Mouse (Mus musculus): ENCODE data around the gene Cplx2. TPM values are rescaled to one million over a fixed set of nuclear protein-coding genes. Genes with fewer than 3 reads are reported as not detected.

Gene Cplx2
- polyA plus RNA-seq, 1 experiment from 2014 or later, result 0.70 TPM

DNA sequence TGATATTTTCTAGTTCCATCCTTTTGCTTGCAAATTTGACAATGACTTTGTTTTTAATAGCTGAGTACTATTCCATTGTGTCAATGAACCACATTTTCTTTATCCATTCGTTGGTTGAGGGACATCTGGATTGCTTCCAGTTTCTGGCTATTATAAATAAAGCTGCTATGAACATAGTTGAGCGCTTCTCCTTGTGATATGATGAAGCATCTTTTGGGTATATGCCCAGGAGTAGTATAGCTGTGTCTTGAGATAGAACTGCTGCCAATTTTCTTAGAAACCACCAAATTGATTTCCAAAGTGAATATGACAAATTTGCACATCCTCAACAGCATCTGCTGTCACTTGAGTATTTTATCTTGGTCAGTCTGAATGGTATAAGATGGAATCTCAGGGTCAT, 34.7 kb downstream of the Cplx2 start:
- Histone ChIP-seq H3K4me2 (ENCODE audit: low read depth, low read length) (no peak overlapping the region), H3K9ac (ENCODE audit: low read depth, low read length) (no peak overlapping the region), H3K27me3 (ENCODE audit: control insufficient read depth, insufficient read depth, low read depth, low read length) (no peaks in the 10 kb centered on the region), H3K4me3 (ENCODE audit: low read depth, low read length) (no peak overlapping the region), H3K4me1 (ENCODE audit: control insufficient read depth, low read depth, low read length) (no peaks in the 10 kb centered on the region), H3K27ac (ENCODE audit: low read length) (no peak overlapping the region), H3K9me3 (replicated peaks; ENCODE audit: control insufficient read depth, low read length) (no peaks in the 10 kb centered on the region), H3K36me3 (ENCODE audit: control insufficient read depth, insufficient read depth) (no peaks in the 10 kb centered on the region)
- WGBS (ENCODE audit: insufficient replicate concordance), result 43% methylated on average over 2 of the region's 2 CpGs
- ATAC-seq (ENCODE audit: low read depth), result no peak

DNA sequence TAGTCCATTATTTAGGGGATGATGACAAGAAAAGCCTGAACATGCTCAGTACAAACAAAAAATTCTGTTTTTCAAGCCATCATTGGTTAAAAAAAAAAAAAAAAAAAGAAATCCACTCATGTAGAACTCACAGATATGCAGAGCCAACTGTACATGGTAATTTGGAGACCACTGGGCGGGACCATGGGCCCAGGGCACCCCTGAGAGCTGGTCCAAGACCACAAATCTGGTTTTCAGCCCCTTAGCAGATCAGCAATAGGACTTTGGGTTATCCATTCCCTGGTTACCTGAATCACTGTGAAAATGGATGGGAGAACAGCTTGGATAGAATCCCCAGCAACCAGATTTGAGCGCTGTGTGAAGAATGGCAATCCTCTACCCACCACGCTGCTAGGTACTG, 40.5 kb downstream of the Cplx2 start:
- no peaks in the 10 kb centered on the region for H3K4me1 ChIP-seq (ENCODE audit: control insufficient read depth, low read depth, low read length)
- H3K27me3 ChIP-seq (ENCODE audit: control insufficient read depth, insufficient read depth, low read depth, low read length), result no peaks in the 10 kb centered on the region
- 70% methylated on average over 3 of the region's 3 CpGs for WGBS (ENCODE audit: insufficient replicate concordance)
- H3K4me2 ChIP-seq (ENCODE audit: low read depth, low read length), result no peak overlapping the region
- H3K9ac ChIP-seq (ENCODE audit: low read depth, low read length), result no peak overlapping the region
- H3K27ac ChIP-seq (ENCODE audit: low read length), result no peak overlapping the region
- H3K9me3 ChIP-seq (replicated peaks; ENCODE audit: control insufficient read depth, low read length), result no peaks in the 10 kb centered on the region
- no peak overlapping the region for H3K4me3 ChIP-seq (ENCODE audit: low read depth, low read length)
- no peak for ATAC-seq (ENCODE audit: low read depth)
- no peaks in the 10 kb centered on the region for H3K36me3 ChIP-seq (ENCODE audit: control insufficient read depth, insufficient read depth)

DNA sequence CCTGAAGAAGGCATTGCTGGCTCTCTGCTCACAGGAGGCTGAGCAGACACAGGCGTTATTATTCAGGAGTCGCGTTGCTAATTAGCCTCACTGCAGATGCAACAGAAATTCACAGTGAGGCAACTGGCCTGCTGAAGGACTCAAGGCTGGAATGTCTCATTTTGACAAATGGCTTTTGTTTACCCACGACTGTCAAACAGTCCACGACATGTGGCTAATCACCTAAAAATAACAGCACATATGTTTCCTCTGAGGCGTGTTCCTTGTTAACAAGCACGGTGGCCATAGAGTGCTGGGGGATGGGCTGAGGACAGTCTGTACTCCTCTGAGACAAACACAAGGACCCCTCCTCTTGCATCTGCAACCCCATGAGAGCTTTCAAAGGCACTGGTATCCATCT, 41.1 kb downstream of the Cplx2 start:
- Histone ChIP-seq H3K4me2 (ENCODE audit: low read depth, low read length) (no peak overlapping the region), H3K27ac (ENCODE audit: low read length) (no peak overlapping the region), H3K4me3 (ENCODE audit: low read depth, low read length) (no peak overlapping the region), H3K27me3 (ENCODE audit: control insufficient read depth, insufficient read depth, low read depth, low read length) (no peaks in the 10 kb centered on the region), H3K9me3 (replicated peaks; ENCODE audit: control insufficient read depth, low read length) (no peaks in the 10 kb centered on the region), H3K36me3 (ENCODE audit: control insufficient read depth, insufficient read depth) (no peaks in the 10 kb centered on the region), H3K4me1 (ENCODE audit: control insufficient read depth, low read depth, low read length) (no peaks in the 10 kb centered on the region), H3K9ac (ENCODE audit: low read depth, low read length) (no peak overlapping the region)
- ATAC-seq (ENCODE audit: low read depth), result no peak
- WGBS (ENCODE audit: insufficient replicate concordance), result 15% methylated on average over 7 of the region's 7 CpGs

DNA sequence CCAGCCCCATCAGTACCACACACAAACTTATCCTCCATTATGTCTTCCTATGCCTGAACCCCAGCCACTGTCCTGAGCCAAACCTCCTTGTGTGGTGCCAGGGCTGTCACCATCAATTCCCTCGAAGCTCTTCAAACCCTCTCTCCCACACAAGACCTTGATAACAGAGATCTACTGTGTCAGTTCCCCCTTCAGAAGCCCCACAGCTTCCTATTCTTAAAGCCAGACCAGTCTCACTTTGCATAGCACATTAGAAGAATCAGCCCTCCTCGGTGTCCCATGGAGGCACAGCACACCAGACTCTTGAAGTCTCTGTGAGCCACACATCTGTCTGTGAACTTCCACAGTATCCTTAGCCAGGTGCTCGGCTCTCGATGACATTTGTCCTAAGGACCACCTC, 41.6 kb downstream of the Cplx2 start:
- H3K9ac ChIP-seq (ENCODE audit: low read depth, low read length), result no peak overlapping the region
- no peak for ATAC-seq (ENCODE audit: low read depth)
- H3K27ac ChIP-seq (ENCODE audit: low read length), result no peak overlapping the region
- H3K4me3 ChIP-seq (ENCODE audit: low read depth, low read length), result no peak overlapping the region
- no peaks in the 10 kb centered on the region for H3K4me1 ChIP-seq (ENCODE audit: control insufficient read depth, low read depth, low read length)
- no peaks in the 10 kb centered on the region for H3K36me3 ChIP-seq (ENCODE audit: control insufficient read depth, insufficient read depth)
- WGBS (ENCODE audit: insufficient replicate concordance), result 44% methylated on average over 4 of the region's 4 CpGs
- no peaks in the 10 kb centered on the region for H3K9me3 ChIP-seq (replicated peaks; ENCODE audit: control insufficient read depth, low read length)
- no peaks in the 10 kb centered on the region for H3K27me3 ChIP-seq (ENCODE audit: control insufficient read depth, insufficient read depth, low read depth, low read length)
- H3K4me2 ChIP-seq (ENCODE audit: low read depth, low read length), result no peak overlapping the region

DNA sequence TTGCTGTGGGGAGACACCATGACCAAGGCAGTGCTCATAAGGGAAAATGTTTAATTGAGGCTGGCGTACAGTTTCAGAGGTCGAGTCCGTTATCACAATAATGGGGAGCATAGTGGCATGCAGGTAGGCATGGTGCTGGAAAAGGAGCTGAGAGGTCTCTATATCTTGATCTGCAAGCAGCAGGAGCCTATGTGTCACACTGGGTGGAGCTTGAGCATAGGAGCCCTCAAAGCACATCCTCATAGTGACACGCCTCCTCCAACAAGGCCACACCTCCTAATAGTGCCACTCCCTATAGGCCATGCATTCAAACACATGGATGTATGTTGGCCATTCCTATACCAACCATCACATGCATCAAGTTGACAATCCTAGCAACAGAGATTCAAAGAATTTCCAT, 43.9 kb downstream of the Cplx2 start:
- Histone ChIP-seq H3K9ac (ENCODE audit: low read depth, low read length) (no peak overlapping the region), H3K27me3 (ENCODE audit: control insufficient read depth, insufficient read depth, low read depth, low read length) (no peaks in the 10 kb centered on the region), H3K4me3 (ENCODE audit: low read depth, low read length) (no peak overlapping the region), H3K4me1 (ENCODE audit: control insufficient read depth, low read depth, low read length) (no peaks in the 10 kb centered on the region), H3K27ac (ENCODE audit: low read length) (no peak overlapping the region), H3K4me2 (ENCODE audit: low read depth, low read length) (no peak overlapping the region), H3K9me3 (replicated peaks; ENCODE audit: control insufficient read depth, low read length) (no peaks in the 10 kb centered on the region), H3K36me3 (ENCODE audit: control insufficient read depth, insufficient read depth) (no peaks in the 10 kb centered on the region)
- 75% methylated on average over 4 of the region's 4 CpGs for WGBS (ENCODE audit: insufficient replicate concordance)
- ATAC-seq (ENCODE audit: low read depth), result no peak

DNA sequence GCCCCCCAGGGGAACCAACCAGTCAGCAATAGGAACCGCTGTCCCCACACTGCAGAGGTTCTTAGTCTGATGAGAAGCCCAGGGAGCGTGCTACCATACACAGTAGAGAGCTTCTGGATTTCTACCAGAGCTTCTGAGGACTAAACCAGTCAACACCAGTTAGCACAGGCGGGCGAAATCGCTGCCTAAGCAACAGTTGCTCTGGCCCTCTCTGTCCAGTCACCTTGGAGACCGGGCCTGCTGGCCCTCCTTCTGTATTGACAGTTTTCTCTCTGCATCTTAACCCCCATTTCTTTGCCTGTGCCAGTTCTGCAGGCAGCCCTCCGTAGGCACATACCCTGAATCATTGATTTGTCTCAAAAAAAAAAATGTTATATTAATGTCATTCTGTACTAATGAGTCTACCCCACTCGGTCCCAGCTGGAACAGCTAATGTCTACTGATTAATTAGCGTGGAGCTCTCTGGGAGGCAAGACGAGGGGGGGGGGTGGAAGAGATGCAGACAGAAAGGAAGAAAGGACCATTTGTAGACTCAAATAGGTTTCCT, 47.7 kb downstream of the Cplx2 start:
- no peaks in the 10 kb centered on the region for H3K9me3 ChIP-seq (replicated peaks; ENCODE audit: control insufficient read depth, low read length)
- H3K4me3 ChIP-seq (ENCODE audit: low read depth, low read length), result no peak overlapping the region
- ATAC-seq (ENCODE audit: low read depth), result no peak
- H3K27ac ChIP-seq (ENCODE audit: low read length), result no peak overlapping the region
- H3K36me3 ChIP-seq (ENCODE audit: control insufficient read depth, insufficient read depth), result no peaks in the 10 kb centered on the region
- no peaks in the 10 kb centered on the region for H3K27me3 ChIP-seq (ENCODE audit: control insufficient read depth, insufficient read depth, low read depth, low read length)
- H3K4me2 ChIP-seq (ENCODE audit: low read depth, low read length), result no peak overlapping the region
- WGBS (ENCODE audit: insufficient replicate concordance), result 62% methylated on average over 10 of the region's 10 CpGs
- no peaks in the 10 kb centered on the region for H3K4me1 ChIP-seq (ENCODE audit: control insufficient read depth, low read depth, low read length)
- H3K9ac ChIP-seq (ENCODE audit: low read depth, low read length), result no peak overlapping the region

DNA sequence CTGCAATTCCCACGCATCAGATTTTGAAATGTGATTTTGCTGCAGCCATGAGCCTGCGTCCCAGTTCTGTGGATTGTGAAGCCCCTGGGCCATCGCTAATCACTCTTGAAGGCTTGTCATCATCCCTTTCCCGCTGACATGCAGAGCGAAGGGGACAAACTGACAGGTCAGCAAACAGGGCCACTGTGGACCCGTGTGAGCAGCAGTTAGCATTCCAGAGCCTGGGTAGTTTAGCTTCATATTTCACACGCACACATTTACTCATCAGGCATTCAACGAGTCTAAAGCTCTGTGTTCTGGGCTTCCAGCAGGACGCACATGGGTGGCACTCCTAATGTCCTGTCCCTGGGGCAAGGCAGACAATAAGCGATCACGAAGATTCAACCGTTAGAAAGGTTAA, 49.1 kb downstream of the Cplx2 start:
- no peak overlapping the region for H3K9ac ChIP-seq (ENCODE audit: low read depth, low read length)
- H3K4me2 ChIP-seq (ENCODE audit: low read depth, low read length), result no peak overlapping the region
- no peaks in the 10 kb centered on the region for H3K9me3 ChIP-seq (replicated peaks; ENCODE audit: control insufficient read depth, low read length)
- no peaks in the 10 kb centered on the region for H3K27me3 ChIP-seq (ENCODE audit: control insufficient read depth, insufficient read depth, low read depth, low read length)
- no peak for ATAC-seq (ENCODE audit: low read depth)
- no peaks in the 10 kb centered on the region for H3K36me3 ChIP-seq (ENCODE audit: control insufficient read depth, insufficient read depth)
- H3K4me3 ChIP-seq (ENCODE audit: low read depth, low read length), result no peak overlapping the region
- no peak overlapping the region for H3K27ac ChIP-seq (ENCODE audit: low read length)
- 78% methylated on average over 12 of the region's 12 CpGs for WGBS (ENCODE audit: insufficient replicate concordance)
- H3K4me1 ChIP-seq (ENCODE audit: control insufficient read depth, low read depth, low read length), result no peaks in the 10 kb centered on the region; the same call in 1 of the 2 replicates

DNA sequence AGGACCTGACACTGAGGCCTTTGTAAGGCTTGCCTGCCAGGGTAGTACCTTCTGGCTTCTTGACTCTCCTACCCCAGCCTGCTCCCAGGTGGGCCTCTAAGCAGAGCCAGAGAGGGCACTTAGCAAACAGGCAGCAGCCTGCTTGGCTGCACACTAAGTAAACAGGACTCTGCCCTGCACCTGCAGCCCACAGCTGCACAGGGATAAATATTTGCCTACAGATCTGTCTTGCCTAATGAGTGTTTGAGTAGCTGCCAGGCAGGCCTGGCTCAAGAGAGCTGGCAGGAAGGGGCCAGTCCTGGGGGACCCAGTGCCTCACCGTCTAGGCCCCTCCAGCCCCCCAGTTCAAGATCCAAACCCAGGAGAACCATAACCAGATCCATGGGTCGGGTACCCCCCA, 54.1 kb downstream of the Cplx2 start:
- Histone ChIP-seq H3K36me3 (ENCODE audit: control insufficient read depth, insufficient read depth) (no peaks in the 10 kb centered on the region), H3K4me2 (ENCODE audit: low read depth, low read length) (no peak overlapping the region), H3K27me3 (ENCODE audit: control insufficient read depth, insufficient read depth, low read depth, low read length) (no peaks in the 10 kb centered on the region), H3K9me3 (replicated peaks; ENCODE audit: control insufficient read depth, low read length) (no peaks in the 10 kb centered on the region), H3K4me3 (ENCODE audit: low read depth, low read length) (no peak overlapping the region), H3K4me1 (ENCODE audit: control insufficient read depth, low read depth, low read length) (no peaks in the 10 kb centered on the region; the same call in 1 of the 2 replicates), H3K27ac (ENCODE audit: low read length) (peak overlapping the region; percentile 66), H3K9ac (ENCODE audit: low read depth, low read length) (no peak overlapping the region)
- WGBS (ENCODE audit: insufficient replicate concordance), result 56% methylated on average over 2 of the region's 2 CpGs
- peak; percentile 94 for ATAC-seq (ENCODE audit: low read depth)

DNA sequence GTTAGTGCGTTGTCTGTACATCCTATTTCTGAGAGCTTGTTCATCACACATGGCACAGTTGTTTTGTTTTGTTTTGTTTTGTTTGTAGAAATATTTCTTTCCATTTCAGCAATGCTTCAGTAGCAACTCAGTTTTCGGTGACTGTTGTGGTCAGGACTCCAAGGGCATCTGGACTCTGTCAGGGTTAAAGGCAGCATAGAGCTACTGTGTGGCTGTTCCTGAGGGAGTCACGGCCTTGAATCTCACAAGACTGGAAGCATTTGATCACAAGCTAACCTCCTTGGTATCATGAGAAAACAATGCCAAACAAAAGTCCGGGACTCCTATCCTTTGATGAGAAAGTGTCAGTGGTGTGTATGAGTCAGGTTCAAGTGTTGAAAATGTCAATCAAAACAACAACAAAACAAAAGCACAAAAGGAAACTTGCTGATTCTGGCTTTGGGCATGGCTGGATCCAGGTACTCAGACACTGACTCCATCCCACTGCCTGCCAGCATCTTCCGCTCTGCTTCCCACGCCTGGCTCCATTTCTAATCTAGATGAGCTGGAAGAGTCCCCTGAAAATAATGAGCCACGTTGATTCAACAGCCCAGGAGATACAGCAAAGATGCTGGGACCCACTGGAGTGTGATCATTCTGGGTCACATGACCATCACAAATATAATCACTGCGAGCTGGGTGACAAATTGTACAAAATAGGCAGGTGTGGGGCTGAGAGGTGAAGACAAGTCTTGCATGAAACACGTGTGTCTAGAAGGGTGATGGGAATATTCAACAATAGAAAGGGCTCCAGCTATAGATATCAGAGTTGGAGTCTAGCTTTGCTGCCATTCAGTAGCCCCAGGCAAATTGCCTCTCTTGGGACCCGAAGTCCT, 55.9 kb downstream of the Cplx2 start:
- no peaks in the 10 kb centered on the region for H3K27me3 ChIP-seq (ENCODE audit: control insufficient read depth, insufficient read depth, low read depth, low read length)
- H3K4me3 ChIP-seq (ENCODE audit: low read depth, low read length), result no peak overlapping the region
- H3K36me3 ChIP-seq (ENCODE audit: control insufficient read depth, insufficient read depth), result no peaks in the 10 kb centered on the region
- H3K4me2 ChIP-seq (ENCODE audit: low read depth, low read length), result no peak overlapping the region
- ATAC-seq (ENCODE audit: low read depth), result no peak
- H3K27ac ChIP-seq (ENCODE audit: low read length), result no peak overlapping the region
- 54% methylated on average over 10 of the region's 10 CpGs for WGBS (ENCODE audit: insufficient replicate concordance)
- H3K4me1 ChIP-seq (ENCODE audit: control insufficient read depth, low read depth, low read length), result no peaks in the 10 kb centered on the region; the same call in 1 of the 2 replicates
- no peak overlapping the region for H3K9ac ChIP-seq (ENCODE audit: low read depth, low read length)
- no peaks in the 10 kb centered on the region for H3K9me3 ChIP-seq (replicated peaks; ENCODE audit: control insufficient read depth, low read length)
